Mouse (Mus musculus) liver, adult 2 months (tissue): ENCODE data around the gene Gbx1. TPM values are rescaled to one million over a fixed set of nuclear protein-coding genes. Genes with fewer than 3 reads are reported as not detected.

Experiments
- DNase-seq: peaks from one replicate; pipeline ENCODE4 v3.0.0-alpha.2; 2011; ENCODE audit warnings: low read depth, low spot score; ENCODE audit errors: extremely low read depth
- H3K27ac ChIP-seq: fragments of 200-500 bp; replicated peaks from 2 replicates; pipeline ENCODE4 v1.5.1; 2012; ENCODE audit warnings: low read depth, mild to moderate bottlenecking, control low read depth, inconsistent platforms, low read length; ENCODE audit not compliant: insufficient read depth
- H3K27me3 ChIP-seq: fragments of 200-500 bp; 2 replicates; pipeline ENCODE4 v1.6.1; 2012; ENCODE audit warnings: mild to moderate bottlenecking, moderate library complexity, low read length, inconsistent platforms; ENCODE audit not compliant: control insufficient read depth, insufficient read depth
- H3K36me3 ChIP-seq: fragments of 200-500 bp; 2 replicates; pipeline ENCODE4 v1.6.1; 2012; ENCODE audit warnings: low read length, inconsistent platforms; ENCODE audit not compliant: control insufficient read depth, insufficient read depth
- H3K4me1 ChIP-seq: fragments of 200-500 bp; 2 replicates; pipeline ENCODE4 v1.6.1; 2011; ENCODE audit warnings: low read length; ENCODE audit not compliant: control insufficient read depth, insufficient read depth
- H3K4me3 ChIP-seq: fragments of 200-500 bp; 2 replicates; pipeline ENCODE4 v1.5.1; 2011; ENCODE audit warnings: low read depth, mild to moderate bottlenecking, control low read depth, low read length, moderate library complexity; ENCODE audit not compliant: insufficient read depth
- H3K79me2 ChIP-seq: fragments of 200-500 bp; 2 replicates; pipeline ENCODE4 v1.6.1; 2012; ENCODE audit warnings: inconsistent platforms, mild to moderate bottlenecking, low read length, moderate library complexity; ENCODE audit not compliant: control insufficient read depth, insufficient read depth
- H3K9ac ChIP-seq: fragments of 200-500 bp; 2 replicates; pipeline ENCODE4 v1.6.1; 2012; ENCODE audit warnings: low read depth, mild to moderate bottlenecking, control low read depth, inconsistent platforms, low read length
- CTCF ChIP-seq: fragments of 200-500 bp; IDR thresholded peaks from 2 replicates; pipeline ENCODE4 v1.5.1; 2011; ENCODE audit warnings: low read depth, low read length, control low read depth
- POLR2A ChIP-seq: fragments of 200-500 bp; IDR thresholded peaks from 2 replicates; pipeline ENCODE4 v1.6.1; 2011; ENCODE audit warnings: low read length, control low read depth; ENCODE audit not compliant: insufficient read depth; ENCODE audit errors: extremely low read depth
- WGBS: fragments of 180-500 bp; shearing (Covaris S2); methylation state at CpG from one replicate; pipeline ENCODE4 v1.1.7; 2018; 5-methylcytosine and 5-hydroxymethylcytosine counted together
- polyA plus RNA-seq: library from polyadenylated mRNA; depleted of rRNA; stranded (reverse); fragments of >200 nt; gene quantifications from 2 replicates; pipeline ENCODE4 v1.2.3, GENCODE M21; 2012
- total RNA-seq: library from RNA; depleted of rRNA; stranded (reverse); fragments of >200 nt; gene quantifications from 2 replicates; pipeline ENCODE4 v1.2.3, GENCODE M21; 2014

The Gbx1 gene
- total and polyA plus RNA-seq, 2 experiments = not detected

DNA sequence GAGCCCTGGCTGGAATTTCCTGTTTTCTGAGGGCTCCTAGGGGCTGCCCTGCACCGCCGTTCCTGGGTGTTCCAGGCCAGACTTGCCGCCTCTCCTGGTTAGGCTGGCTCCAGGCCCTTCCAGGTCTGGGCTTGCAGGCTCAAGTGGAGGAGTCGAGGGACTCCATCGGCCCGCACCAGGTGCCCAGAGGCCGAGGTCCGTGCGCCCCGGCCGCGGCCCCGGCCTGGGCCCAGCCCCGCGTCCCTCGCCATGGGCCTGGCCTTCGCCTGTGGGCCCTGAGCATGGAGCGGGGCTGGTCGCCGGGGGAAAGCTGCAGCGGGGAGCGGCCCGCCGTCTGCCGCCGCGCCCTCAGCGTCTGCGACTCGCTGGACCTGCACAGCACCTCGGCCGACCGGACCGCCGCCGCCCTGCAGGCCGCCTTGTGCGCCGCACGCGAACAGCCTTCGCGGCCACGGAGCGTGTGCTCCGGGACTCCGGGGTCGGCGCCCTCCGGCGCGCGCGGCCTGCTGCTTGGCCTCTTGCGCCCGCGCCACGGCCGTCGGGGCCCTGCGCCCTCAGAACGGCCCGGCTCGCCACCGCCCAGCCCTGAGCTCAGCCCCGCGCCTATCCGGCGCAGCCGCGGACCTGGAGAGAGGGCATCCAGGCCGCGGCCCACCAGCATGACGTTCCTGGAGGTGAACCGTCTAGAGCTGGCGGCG lies 52.8 kb downstream of the Gbx1 start:
- Histone ChIP-seq H3K9ac (no peak overlapping the region), H3K27me3 (no peaks in the 10 kb centered on the region), H3K79me2 (peaks cover 39% of the 10 kb centered on the region), H3K27ac (no peak overlapping the region), H3K4me1 (no peaks in the 10 kb centered on the region), H3K4me3 (peak overlapping the region; percentile 4; the same call in 1 of the 2 replicates), H3K36me3 (no peaks in the 10 kb centered on the region; the same call in 1 of the 2 replicates)
- DNase-seq = no peak
- TF ChIP-seq CTCF (no peak), POLR2A (no peak)
- 49% methylated on average over 77 of the region's 77 CpGs for WGBS

GRCm38 (mm10) chr5:24472884-24473619 lies 54.0 kb downstream of the Gbx1 start:
- WGBS = 86% methylated on average over 7 of the region's 7 CpGs
- Histone ChIP-seq H3K4me1 (no peaks in the 10 kb centered on the region), H3K27ac (no peak overlapping the region), H3K9ac (no peak overlapping the region), H3K4me3 (no peak overlapping the region), H3K79me2 (peaks cover 39% of the 10 kb centered on the region), H3K36me3 (no peaks in the 10 kb centered on the region; the same call in 1 of the 2 replicates), H3K27me3 (no peaks in the 10 kb centered on the region)
- TF ChIP-seq POLR2A (no peak), CTCF (no peak)
- no peak for DNase-seq

DNA sequence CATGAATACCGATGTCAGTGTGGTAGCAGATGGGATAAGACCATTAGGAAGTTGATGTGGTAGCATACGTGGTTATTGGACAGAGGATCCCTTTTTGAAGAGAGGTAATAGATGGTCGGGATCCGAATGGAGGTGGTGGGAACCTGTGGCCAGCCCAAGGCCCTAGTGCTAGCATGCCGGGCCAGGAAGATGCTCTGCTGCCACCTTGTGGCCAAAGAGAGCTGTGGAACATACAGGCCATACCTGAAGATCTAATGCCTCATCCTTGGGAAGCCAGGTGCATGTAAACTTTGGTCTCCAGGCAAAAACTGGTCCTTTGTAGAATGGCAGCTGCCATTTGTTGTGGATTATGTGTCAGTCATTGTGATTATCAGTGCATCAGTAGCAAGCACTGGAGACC lies 56.4 kb downstream of the Gbx1 start:
- H3K36me3 ChIP-seq = no peaks in the 10 kb centered on the region
- H3K27ac ChIP-seq = no peak overlapping the region
- 9% methylated on average over 5 of the region's 5 CpGs for WGBS
- H3K27me3 ChIP-seq = no peaks in the 10 kb centered on the region
- peak; percentile 54 for DNase-seq
- H3K79me2 ChIP-seq = peaks cover 44% of the 10 kb centered on the region
- no peak overlapping the region for H3K4me3 ChIP-seq
- no peaks in the 10 kb centered on the region for H3K4me1 ChIP-seq
- TF ChIP-seq CTCF (peak; percentile 98), POLR2A (no peak)
- no peak overlapping the region for H3K9ac ChIP-seq

GRCm38 (mm10) chr5:24466762-24467161 lies 60.2 kb downstream of the Gbx1 start:
- Histone ChIP-seq H3K79me2 (peaks cover 44% of the 10 kb centered on the region), H3K4me1 (no peaks in the 10 kb centered on the region), H3K9ac (no peak overlapping the region), H3K27ac (no peak overlapping the region), H3K4me3 (no peak overlapping the region), H3K27me3 (no peaks in the 10 kb centered on the region), H3K36me3 (no peaks in the 10 kb centered on the region)
- no peak for DNase-seq
- 72% methylated on average over 12 of the region's 12 CpGs for WGBS
- TF ChIP-seq POLR2A = no peak
- no peak for TF ChIP-seq CTCF

GRCm38 (mm10) chr5:24455613-24456012 lies 71.4 kb downstream of the Gbx1 start:
- Histone ChIP-seq H3K79me2 (peaks cover 43% of the 10 kb centered on the region), H3K9ac (no peak overlapping the region), H3K4me1 (peaks cover 16% of the 10 kb centered on the region), H3K4me3 (no peak overlapping the region), H3K27me3 (no peaks in the 10 kb centered on the region), H3K27ac (no peak overlapping the region), H3K36me3 (no peaks in the 10 kb centered on the region)
- TF ChIP-seq POLR2A = no peak
- TF ChIP-seq CTCF = no peak
- no peak for DNase-seq
- 77% methylated on average over 7 of the region's 7 CpGs for WGBS

DNA sequence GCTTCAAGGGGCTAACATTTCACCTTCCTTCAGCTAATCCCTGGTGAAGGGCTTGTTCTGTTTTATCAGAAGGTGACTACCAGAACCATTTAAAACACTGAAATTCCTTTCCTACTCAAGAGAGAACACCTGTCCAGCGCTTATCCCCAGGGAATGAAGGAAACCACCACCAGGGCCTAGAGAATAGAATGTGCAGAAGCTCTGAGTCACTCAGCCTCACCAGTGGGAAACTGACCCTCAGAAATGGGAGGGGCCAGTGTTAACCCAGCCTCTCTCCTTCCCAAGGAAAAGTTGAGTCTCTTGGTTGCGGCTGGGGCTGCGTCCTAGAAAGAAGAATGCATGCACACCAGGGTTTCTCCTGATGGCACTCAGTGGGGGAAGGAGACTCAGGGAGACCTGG lies 71.9 kb downstream of the Gbx1 start:
- DNase-seq = no peak
- TF ChIP-seq CTCF = no peak
- TF ChIP-seq POLR2A = no peak
- Histone ChIP-seq H3K4me1 (peaks cover 16% of the 10 kb centered on the region), H3K36me3 (no peaks in the 10 kb centered on the region), H3K4me3 (no peak overlapping the region), H3K79me2 (peaks cover 40% of the 10 kb centered on the region), H3K9ac (no peak overlapping the region), H3K27ac (no peak overlapping the region), H3K27me3 (no peaks in the 10 kb centered on the region)
- WGBS = 90% methylated on average over 3 of the region's 3 CpGs
